Mouse (Mus musculus) liver, embryonic 16.5 days (tissue): ENCODE data around the gene Gstp1. TPM values are rescaled to one million over a fixed set of nuclear protein-coding genes. Genes with fewer than 3 reads are reported as not detected.

Experiments
- ATAC-seq: fragments of 200-750 bp; cut with Nextera tagmentation; 2 replicates; pipeline ENCODE4 v1.8.0; 2017; ENCODE audit warnings: low read depth, mild to moderate bottlenecking, moderate number of reproducible peaks, moderate library complexity
- H3K27ac ChIP-seq: fragments of 300-500 bp; sonication (generic); 2 replicates; pipeline ENCODE4 v1.5.1; 2014; ENCODE audit warnings: mild to moderate bottlenecking, low read length
- H3K27me3 ChIP-seq: fragments of 300-500 bp; sonication (generic); 2 replicates; pipeline ENCODE4 v1.6.1; 2014; ENCODE audit warnings: low read depth, low read length, mixed read lengths; ENCODE audit not compliant: control insufficient read depth, insufficient read depth
- H3K36me3 ChIP-seq: fragments of 300-500 bp; sonication (generic); 2 replicates; pipeline ENCODE4 v1.6.1; 2014; ENCODE audit warnings: mild to moderate bottlenecking; ENCODE audit not compliant: control insufficient read depth, insufficient read depth
- H3K4me1 ChIP-seq: fragments of 300-500 bp; sonication (generic); 2 replicates; pipeline ENCODE4 v1.6.1; 2014; ENCODE audit warnings: low read depth, low read length, mixed read lengths; ENCODE audit not compliant: control insufficient read depth
- H3K4me2 ChIP-seq: fragments of 300-500 bp; sonication (generic); 2 replicates; pipeline ENCODE4 v1.6.1; 2014; ENCODE audit warnings: low read depth, low read length, mixed read lengths
- H3K4me3 ChIP-seq: fragments of 300-500 bp; sonication (generic); 2 replicates; pipeline ENCODE4 v1.5.1; 2014; ENCODE audit warnings: low read depth, mild to moderate bottlenecking, low read length
- H3K9ac ChIP-seq: fragments of 300-500 bp; sonication (generic); 2 replicates; pipeline ENCODE4 v1.6.1; 2014; ENCODE audit warnings: low read depth, low read length
- H3K9me3 ChIP-seq: fragments of 300-500 bp; sonication (generic); replicated peaks from 2 replicates; pipeline ENCODE4 v1.6.1; 2016; ENCODE audit warnings: low read length; ENCODE audit not compliant: control insufficient read depth
- WGBS: fragments of 180-500 bp; shearing (Covaris S2); extraction: QIAGEN DNeasy Blood & Tissue Kit; methylation state at CpG from one replicate; pipeline ENCODE4 v1.1.7; 2014; ENCODE audit not compliant: insufficient replicate concordance; 5-methylcytosine and 5-hydroxymethylcytosine counted together
- polyA plus RNA-seq: library from polyadenylated mRNA; unstranded; fragments of >200 nt; fragmentation: Nextera tagmentation; extraction: Ambion mirVana; gene quantifications from 2 replicates; pipeline ENCODE4 v1.2.1, GENCODE M21; 2015

Gstp1 gene
- polyA plus RNA-seq, 1 experiment from 2014 or later, result 823 TPM

GRCm38 (mm10) chr19:4057389-4057788, 19.6 kb upstream of the Gstp1 start:
- H3K4me3 ChIP-seq, result no peak overlapping the region
- H3K4me2 ChIP-seq, result peak overlapping the region; percentile 53; the same call in 1 of the 2 replicates
- peak overlapping the region; percentile 33; the same call in 1 of the 2 replicates for H3K9ac ChIP-seq
- no peaks in the 10 kb centered on the region for H3K27me3 ChIP-seq
- no peaks in the 10 kb centered on the region for H3K9me3 ChIP-seq
- ATAC-seq, result no peak
- H3K4me1 ChIP-seq, result peaks cover 37% of the 10 kb centered on the region
- H3K27ac ChIP-seq, result peak overlapping the region; percentile 85; the same call in 1 of the 2 replicates
- 78% methylated on average over 13 of the region's 13 CpGs for WGBS
- no peaks in the 10 kb centered on the region for H3K36me3 ChIP-seq

- H3K4me2 ChIP-seq, result no peak overlapping the region
- no peaks in the 10 kb centered on the region for H3K9me3 ChIP-seq
- H3K9ac ChIP-seq, result no peak overlapping the region
- H3K4me3 ChIP-seq, result no peak overlapping the region
- no peak for ATAC-seq
- H3K27me3 ChIP-seq, result no peaks in the 10 kb centered on the region
- H3K4me1 ChIP-seq, result peaks cover 40% of the 10 kb centered on the region
- peak overlapping the region; percentile 75 for H3K27ac ChIP-seq
- 50% methylated on average over 4 of the region's 4 CpGs for WGBS
- H3K36me3 ChIP-seq, result no peaks in the 10 kb centered on the region
Observed at GRCm38 (mm10) chr19:4056727-4057126, 18.9 kb upstream of the Gstp1 start.

- Histone ChIP-seq H3K36me3 (no peaks in the 10 kb centered on the region), H3K9ac (0 out of 2 replicates have a peak overlapping the region, but pooled peaks have one; percentile 15), H3K4me3 (no peak overlapping the region), H3K4me1 (peaks cover 40% of the 10 kb centered on the region), H3K27ac (peak overlapping the region; percentile 75), H3K4me2 (no peak overlapping the region), H3K27me3 (no peaks in the 10 kb centered on the region), H3K9me3 (no peaks in the 10 kb centered on the region)
- 49% methylated on average over 15 of the region's 15 CpGs for WGBS
- no peak for ATAC-seq
Observed at GRCm38 (mm10) chr19:4055947-4056693, 18.3 kb upstream of the Gstp1 start.

- Histone ChIP-seq H3K9me3 (no peaks in the 10 kb centered on the region), H3K4me1 (peaks cover 37% of the 10 kb centered on the region), H3K27me3 (no peaks in the 10 kb centered on the region), H3K9ac (no peak overlapping the region), H3K36me3 (no peaks in the 10 kb centered on the region), H3K4me2 (no peak overlapping the region), H3K4me3 (no peak overlapping the region), H3K27ac (peak overlapping the region; percentile 31)
- no peak for ATAC-seq
- 66% methylated on average over 8 of the region's 8 CpGs for WGBS
Observed at GRCm38 (mm10) chr19:4055216-4055946, 17.6 kb upstream of the Gstp1 start.

GRCm38 (mm10) chr19:4054613-4055012, 16.8 kb upstream of the Gstp1 start:
- Histone ChIP-seq H3K4me2 (no peak overlapping the region), H3K9ac (no peak overlapping the region), H3K27me3 (no peaks in the 10 kb centered on the region), H3K4me3 (no peak overlapping the region), H3K9me3 (no peaks in the 10 kb centered on the region), H3K27ac (no peak overlapping the region), H3K36me3 (no peaks in the 10 kb centered on the region), H3K4me1 (peaks cover 32% of the 10 kb centered on the region)
- ATAC-seq, result no peak
- 64% methylated on average over 5 of the region's 5 CpGs for WGBS

- Histone ChIP-seq H3K9ac (no peak overlapping the region), H3K4me3 (no peak overlapping the region), H3K9me3 (no peaks in the 10 kb centered on the region), H3K36me3 (no peaks in the 10 kb centered on the region), H3K4me1 (peaks cover 17% of the 10 kb centered on the region), H3K27me3 (no peaks in the 10 kb centered on the region), H3K27ac (no peak overlapping the region), H3K4me2 (no peak overlapping the region)
- no peak for ATAC-seq
- 60% methylated on average over 5 of the region's 5 CpGs for WGBS
Observed at GRCm38 (mm10) chr19:4052516-4053030, 14.8 kb upstream of the Gstp1 start.

- ATAC-seq, result no peak
- no peaks in the 10 kb centered on the region for H3K9me3 ChIP-seq
- H3K4me1 ChIP-seq, result peaks cover 20% of the 10 kb centered on the region
- H3K4me3 ChIP-seq, result no peak overlapping the region
- WGBS, result 47% methylated on average over 10 of the region's 10 CpGs
- no peak overlapping the region for H3K4me2 ChIP-seq
- H3K9ac ChIP-seq, result no peak overlapping the region
- no peaks in the 10 kb centered on the region for H3K36me3 ChIP-seq
- H3K27ac ChIP-seq, result no peak overlapping the region
- H3K27me3 ChIP-seq, result no peaks in the 10 kb centered on the region
Observed at GRCm38 (mm10) chr19:4051741-4052515, 14.1 kb upstream of the Gstp1 start.

GRCm38 (mm10) chr19:4051016-4051415, 13.2 kb upstream of the Gstp1 start:
- ATAC-seq, result no peak
- H3K36me3 ChIP-seq, result no peaks in the 10 kb centered on the region
- peaks cover 28% of the 10 kb centered on the region for H3K4me1 ChIP-seq
- H3K27ac ChIP-seq, result no peak overlapping the region
- H3K9ac ChIP-seq, result no peak overlapping the region
- H3K9me3 ChIP-seq, result no peaks in the 10 kb centered on the region
- no peaks in the 10 kb centered on the region for H3K27me3 ChIP-seq
- no peak overlapping the region for H3K4me3 ChIP-seq
- WGBS, result 89% methylated on average over 5 of the region's 5 CpGs
- H3K4me2 ChIP-seq, result no peak overlapping the region
